Mouse (Mus musculus) forebrain, postnatal 0 days (tissue): Measurements from ENCODE around the gene Jmjd4. TPM values are rescaled to one million over a fixed set of nuclear protein-coding genes. Genes with fewer than 3 reads are reported as not detected.

Experiments used
- ATAC-seq: fragments of 200-750 bp; cut with Nextera tagmentation; 2 replicates; pipeline ENCODE4 v1.8.0; 2017; ENCODE audit warnings: mild to moderate bottlenecking, moderate library complexity
- DNase-seq: peaks from one replicate; pipeline ENCODE4 v3.0.0-alpha.2; 2015
- H3K27ac ChIP-seq: fragments of 300-500 bp; sonication (generic); 2 replicates; pipeline ENCODE4 v1.5.1; 2014; ENCODE audit warnings: low read depth, mild to moderate bottlenecking, antibody characterized with exemption, low read length, moderate library complexity, mixed read lengths
- H3K27me3 ChIP-seq: fragments of 300-500 bp; sonication (generic); 2 replicates; pipeline ENCODE4 v1.6.1; 2014; ENCODE audit warnings: mild to moderate bottlenecking, low read length, mixed read lengths; ENCODE audit not compliant: insufficient read depth
- H3K36me3 ChIP-seq: fragments of 300-500 bp; sonication (generic); 2 replicates; pipeline ENCODE4 v1.6.1; 2014; ENCODE audit warnings: mild to moderate bottlenecking, moderate library complexity; ENCODE audit not compliant: insufficient read depth
- H3K4me1 ChIP-seq: fragments of 300-500 bp; sonication (generic); 2 replicates; pipeline ENCODE4 v1.6.1; 2014; ENCODE audit warnings: antibody characterized with exemption; ENCODE audit not compliant: insufficient read depth
- H3K4me2 ChIP-seq: fragments of 300-500 bp; sonication (generic); 2 replicates; pipeline ENCODE4 v1.6.1; 2014; ENCODE audit warnings: low read depth, mild to moderate bottlenecking, moderate library complexity
- H3K4me3 ChIP-seq: fragments of 300-500 bp; sonication (generic); 2 replicates; pipeline ENCODE4 v1.5.1; 2014; ENCODE audit warnings: low read depth, low read length, mixed read lengths
- H3K9ac ChIP-seq: fragments of 300-500 bp; sonication (generic); 2 replicates; pipeline ENCODE4 v1.6.1; 2014; ENCODE audit warnings: mild to moderate bottlenecking
- H3K9me3 ChIP-seq: fragments of 300-500 bp; sonication (generic); 2 replicates; pipeline ENCODE4 v1.6.1; 2016; ENCODE audit warnings: low read length
- CTCF ChIP-seq: sonication (generic); IDR thresholded peaks from 2 replicates; pipeline ENCODE4 v1.5.1; 2016; ENCODE audit warnings: antibody characterized with exemption, control low read depth, low read depth
- WGBS: fragments of 180-500 bp; shearing (Covaris S2); extraction: QIAGEN DNeasy Blood & Tissue Kit; methylation state at CpG from one replicate; pipeline ENCODE4 v1.1.7; 2014; 5-methylcytosine and 5-hydroxymethylcytosine counted together
- polyA plus RNA-seq: library from polyadenylated mRNA; unstranded; fragments of >200 nt; fragmentation: Nextera tagmentation; extraction: Ambion mirVana; gene quantifications from 2 replicates; pipeline ENCODE4 v1.2.1, GENCODE M21; 2015
- total RNA-seq: library from RNA; depleted of rRNA; stranded (reverse); fragments of >200 nt; gene quantifications from 2 replicates; pipeline ENCODE4 v1.2.3, GENCODE M21; 2014; rRNA removed

The Jmjd4 gene
- total and polyA plus RNA-seq, 2 experiments from 2014 or later, result 17.0 to 27.7 TPM

DNA sequence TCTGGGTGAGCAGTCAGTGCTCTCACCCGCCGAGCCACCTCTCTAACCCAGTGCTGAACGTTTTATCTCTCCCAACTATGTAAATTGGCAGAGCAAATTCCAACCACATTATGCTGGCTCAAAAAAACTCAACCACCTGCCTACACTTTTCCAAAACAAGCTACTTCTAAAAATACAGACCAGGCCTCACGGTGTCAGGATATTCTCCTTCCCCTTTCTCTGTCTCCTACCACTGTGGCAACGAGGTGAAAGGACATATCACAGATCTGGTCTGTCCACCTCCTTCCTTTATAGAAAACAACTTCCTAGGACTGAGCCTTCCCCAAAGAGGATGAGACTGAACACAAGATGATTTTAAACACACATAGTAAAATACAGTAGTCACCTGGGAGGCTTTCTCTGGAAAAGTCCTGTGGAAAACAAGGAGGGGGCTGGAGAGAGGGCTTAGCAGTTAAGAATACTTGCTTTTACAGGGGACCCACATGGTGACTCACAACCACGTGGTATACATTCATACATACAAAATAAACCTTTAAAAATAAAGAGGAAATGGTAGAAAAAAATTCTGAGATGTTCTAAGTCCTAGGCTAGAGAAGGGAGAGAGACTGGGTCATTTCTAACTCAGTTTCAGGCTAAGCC is 46.9 kb downstream of the Jmjd4 start:
- Histone ChIP-seq H3K36me3 (peaks cover 88% of the 10 kb centered on the region), H3K9ac (no peak overlapping the region), H3K27ac (no peak overlapping the region), H3K4me2 (no peak overlapping the region), H3K4me1 (no peaks in the 10 kb centered on the region), H3K4me3 (no peak overlapping the region), H3K27me3 (no peaks in the 10 kb centered on the region), H3K9me3 (no peaks in the 10 kb centered on the region)
- no peak for DNase-seq
- 86% methylated on average over 6 of the region's 6 CpGs for WGBS
- no peak for ATAC-seq
- no peak for TF ChIP-seq CTCF

DNA sequence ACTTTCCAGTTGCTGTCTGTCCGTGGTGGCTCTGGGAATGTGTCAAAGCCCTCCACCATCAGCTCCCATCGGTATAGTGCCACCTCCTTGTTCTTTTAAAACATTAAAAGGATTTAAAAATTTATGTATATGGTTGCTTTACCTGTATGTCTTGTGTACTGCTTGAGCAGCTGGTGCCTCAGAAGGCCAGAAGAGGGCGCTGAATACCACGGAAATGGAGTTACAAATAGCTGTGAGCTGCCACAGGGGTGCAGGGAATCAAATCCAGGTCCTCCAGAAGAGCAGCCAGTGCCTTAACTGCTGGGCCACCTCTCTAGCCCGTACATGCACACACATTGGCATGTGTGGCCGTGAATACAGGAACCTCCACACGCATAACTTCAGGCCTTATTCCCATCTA is 47.9 kb downstream of the Jmjd4 start:
- Histone ChIP-seq H3K4me3 (no peak overlapping the region), H3K4me2 (no peak overlapping the region), H3K4me1 (no peaks in the 10 kb centered on the region), H3K27me3 (no peaks in the 10 kb centered on the region), H3K9me3 (no peaks in the 10 kb centered on the region), H3K9ac (no peak overlapping the region), H3K36me3 (peaks cover 88% of the 10 kb centered on the region), H3K27ac (no peak overlapping the region)
- 94% methylated on average over 7 of the region's 7 CpGs for WGBS
- DNase-seq (no peak), ATAC-seq (no peak)
- TF ChIP-seq CTCF, result no peak

DNA sequence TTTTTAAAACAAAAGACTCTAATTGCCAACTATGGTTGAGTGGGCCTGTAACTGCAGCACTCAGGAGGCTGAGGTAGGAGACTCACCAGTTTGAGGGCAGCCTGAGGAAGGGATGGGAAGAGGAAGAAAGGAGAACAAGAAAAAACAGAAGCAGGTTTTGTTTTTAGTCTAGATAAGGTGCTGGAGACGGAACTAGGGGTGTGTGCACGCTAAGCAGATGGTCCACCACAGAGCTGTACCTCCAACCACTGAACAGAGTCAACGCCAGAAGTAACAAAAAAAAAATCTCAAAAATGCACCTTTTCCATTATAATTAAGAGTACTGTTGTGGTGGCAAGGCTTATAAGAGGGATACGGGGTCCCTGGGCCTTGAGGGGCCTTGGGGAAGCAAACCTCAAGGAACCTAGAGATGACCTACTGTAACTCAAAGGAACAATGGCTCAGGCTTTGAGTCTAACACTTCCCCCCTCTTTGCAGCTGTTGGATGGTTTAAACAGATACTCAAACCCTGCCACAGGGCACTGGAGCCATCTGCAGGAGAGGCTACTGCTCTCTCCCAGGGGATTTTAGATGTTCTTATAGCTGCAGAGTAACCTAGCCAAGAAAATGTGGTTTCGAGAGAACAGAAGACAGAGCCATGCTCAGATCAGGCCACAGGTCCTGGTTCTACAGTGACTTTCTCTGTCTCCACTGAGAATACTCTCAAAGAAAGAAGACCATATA is 52.3 kb downstream of the Jmjd4 start:
- H3K4me3 ChIP-seq, result no peak overlapping the region
- ATAC-seq (no peak), DNase-seq (no peak)
- H3K9ac ChIP-seq, result no peak overlapping the region
- 92% methylated on average over 5 of the region's 5 CpGs for WGBS
- H3K27me3 ChIP-seq, result no peaks in the 10 kb centered on the region
- no peak overlapping the region for H3K4me2 ChIP-seq
- no peak overlapping the region for H3K27ac ChIP-seq
- TF ChIP-seq CTCF, result no peak
- H3K9me3 ChIP-seq, result no peaks in the 10 kb centered on the region
- H3K36me3 ChIP-seq, result peaks cover 63% of the 10 kb centered on the region
- H3K4me1 ChIP-seq, result peaks cover 7% of the 10 kb centered on the region; the same call in 1 of the 2 replicates

DNA sequence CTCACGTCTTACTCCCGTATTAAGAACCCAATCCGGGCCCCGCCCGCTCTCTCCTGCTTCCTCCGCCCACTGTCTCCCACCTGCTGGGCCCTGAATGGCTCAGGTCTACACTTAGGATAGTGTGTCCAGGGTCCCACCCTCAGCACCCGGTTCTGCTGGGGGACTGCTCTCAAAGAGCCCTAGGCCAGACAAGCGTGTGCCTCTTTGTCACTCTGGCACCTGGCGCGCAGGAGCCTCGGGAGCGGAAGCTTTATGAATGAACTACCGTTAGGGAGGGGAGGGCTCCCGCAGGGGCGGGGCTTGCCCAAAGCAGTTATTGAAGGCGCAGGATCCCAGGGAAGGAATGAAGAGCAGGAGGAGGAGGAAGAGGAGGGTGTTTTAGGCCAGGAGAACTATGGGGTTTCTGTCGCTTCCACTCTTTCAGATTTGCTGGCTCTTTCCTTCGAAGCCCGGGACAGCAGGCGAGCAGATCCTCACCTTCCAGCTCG is 55.5 kb downstream of the Jmjd4 start:
- Histone ChIP-seq H3K36me3 (peaks cover 43% of the 10 kb centered on the region), H3K27ac (peak overlapping the region; percentile 91), H3K4me3 (peak overlapping the region; percentile 85), H3K4me1 (peaks cover 10% of the 10 kb centered on the region), H3K4me2 (peak overlapping the region; percentile 91), H3K27me3 (no peaks in the 10 kb centered on the region), H3K9ac (peak overlapping the region; percentile 96), H3K9me3 (no peaks in the 10 kb centered on the region)
- ATAC-seq (peak; percentile 67), DNase-seq (peak; percentile 79)
- TF ChIP-seq CTCF, result no peak
- whole genome bisulfite sequencing, result under 1% methylated on average over 20 of the region's 21 CpGs

DNA sequence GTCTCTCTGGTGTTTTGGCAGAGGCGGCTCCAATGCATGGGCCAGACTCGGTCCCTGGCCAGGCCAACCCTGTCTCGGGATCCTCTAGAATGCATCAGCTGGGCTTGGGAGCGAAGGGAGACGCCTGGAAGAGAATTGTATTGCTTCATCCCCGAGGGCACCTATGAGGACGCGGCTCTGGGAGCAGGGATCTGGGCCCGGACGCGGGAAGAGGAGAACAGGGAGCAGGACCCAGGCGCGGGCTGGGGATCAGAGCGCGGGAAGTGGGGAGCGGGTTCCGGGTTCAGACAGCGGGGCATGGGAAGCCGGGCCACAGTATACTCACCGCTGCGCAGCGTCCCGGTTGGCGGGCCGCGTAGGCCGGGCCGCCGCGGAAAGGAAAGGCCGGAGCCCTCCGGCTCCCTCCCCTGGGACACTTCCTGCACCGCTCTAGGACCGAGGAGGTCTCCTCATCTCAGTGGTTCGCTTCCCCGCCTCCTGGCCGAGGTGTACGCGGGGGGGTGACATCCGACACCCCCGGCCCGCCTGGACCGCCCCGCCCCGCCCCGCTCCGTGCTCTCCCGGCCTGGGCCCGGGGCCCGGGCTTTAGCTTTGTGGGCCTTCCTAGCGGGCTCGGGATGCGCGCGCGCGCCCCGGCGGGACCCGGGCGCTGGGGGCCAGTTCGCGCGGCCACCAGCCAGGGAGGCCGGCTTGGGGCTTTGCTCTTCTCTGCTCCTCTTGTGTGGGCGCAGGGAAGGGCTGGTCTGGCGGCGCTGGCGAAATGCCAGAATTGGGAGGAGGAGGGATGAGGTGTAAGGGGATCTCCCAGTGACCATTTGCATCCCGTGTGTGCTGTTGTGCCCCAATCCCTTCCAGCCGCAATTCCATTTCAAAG is 56.2 kb downstream of the Jmjd4 start:
- Histone ChIP-seq H3K9me3 (no peaks in the 10 kb centered on the region), H3K36me3 (peaks cover 36% of the 10 kb centered on the region), H3K27ac (peak overlapping the region; percentile 91), H3K27me3 (no peaks in the 10 kb centered on the region), H3K4me2 (peak overlapping the region; percentile 91), H3K4me3 (peak overlapping the region; percentile 85), H3K4me1 (peaks cover 10% of the 10 kb centered on the region), H3K9ac (peak overlapping the region; percentile 96)
- DNase-seq, result peak; percentile 88
- TF ChIP-seq CTCF, result no peak
- 1% methylated on average over 68 of the region's 71 CpGs for WGBS
- peak; percentile 89 for ATAC-seq

DNA sequence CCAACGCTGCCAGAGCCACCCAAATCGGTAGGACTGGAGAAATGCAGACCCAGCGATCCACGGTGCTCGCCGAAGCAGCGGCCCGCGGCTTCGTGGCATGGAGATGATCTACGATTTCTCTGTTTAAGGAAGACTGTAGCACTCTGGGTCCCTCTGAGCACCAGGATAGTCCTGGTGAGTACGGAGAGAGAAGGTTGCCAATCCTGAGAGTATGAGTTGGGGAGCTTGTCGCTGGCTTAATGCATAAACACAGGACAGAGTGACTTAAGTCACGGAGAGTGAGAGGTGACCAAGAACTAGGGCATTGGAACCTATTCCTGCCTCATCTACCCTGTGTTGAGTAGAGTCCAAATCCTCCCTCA is 56.8 kb downstream of the Jmjd4 start:
- Histone ChIP-seq H3K4me3 (peak overlapping the region; percentile 85), H3K4me1 (peaks cover 10% of the 10 kb centered on the region), H3K27ac (peak overlapping the region; percentile 91), H3K27me3 (no peaks in the 10 kb centered on the region), H3K36me3 (peaks cover 30% of the 10 kb centered on the region), H3K9ac (peak overlapping the region; percentile 96), H3K9me3 (no peaks in the 10 kb centered on the region), H3K4me2 (peak overlapping the region; percentile 91)
- ATAC-seq (no peak; the same call in 1 of the 2 replicates), DNase-seq (no peak)
- TF ChIP-seq CTCF, result no peak
- under 1% methylated on average over 14 of the region's 14 CpGs for WGBS

Other genes with a start within 250 kb of the Jmjd4 start
- 45.2 and 69.5 TPM in 2 replicates for gene Mrpl55, start 247.6 kb upstream of the Jmjd4 start, total RNA-seq
- 124 and 131 TPM in 2 replicates for gene Mrpl55, start 247.6 kb upstream of the Jmjd4 start, polyA plus RNA-seq
- 5.2 and 6.9 TPM in 2 replicates for gene 2310033P09Rik, start 241.7 kb upstream of the Jmjd4 start, total RNA-seq
- 22.2 and 27.6 TPM in 2 replicates for gene 2310033P09Rik, start 241.7 kb upstream of the Jmjd4 start, polyA plus RNA-seq
- 355 and 372 TPM in 2 replicates for gene Arf1, start 221.8 kb upstream of the Jmjd4 start, total RNA-seq
- 685 and 714 TPM in 2 replicates for gene Arf1, start 221.8 kb upstream of the Jmjd4 start, polyA plus RNA-seq
- gene Wnt3a, start 159.3 kb upstream of the Jmjd4 start, total RNA-seq, result 0.31 and 0.52 TPM in 2 replicates
- 0.19 and 0.29 TPM in 2 replicates for gene Wnt3a, start 159.3 kb upstream of the Jmjd4 start, polyA plus RNA-seq
- gene Wnt9a, start 143.1 kb upstream of the Jmjd4 start, total RNA-seq, result 1.9 and 5.6 TPM in 2 replicates
- gene Wnt9a, start 143.1 kb upstream of the Jmjd4 start, polyA plus RNA-seq, result 2.1 and 2.6 TPM in 2 replicates
- not detected in 2 replicates for gene Prss38, start 74.4 kb upstream of the Jmjd4 start, total RNA-seq
- gene Prss38, start 74.4 kb upstream of the Jmjd4 start, polyA plus RNA-seq, result 0.12 TPM in 1 of 2 replicates, not detected in the other
- 369 and 373 TPM in 2 replicates for gene Snap47, start 1.1 kb downstream of the Jmjd4 start, total RNA-seq
- gene Snap47, start 1.1 kb downstream of the Jmjd4 start, polyA plus RNA-seq, result 488 and 507 TPM in 2 replicates
- gene Zfp867, start 22.4 kb downstream of the Jmjd4 start, total RNA-seq, result 14.1 and 14.2 TPM in 2 replicates
- 5.6 and 7.5 TPM in 2 replicates for gene Zfp867, start 22.4 kb downstream of the Jmjd4 start, polyA plus RNA-seq
- 15.9 and 21.4 TPM in 2 replicates for gene Zkscan17, start 76.7 kb downstream of the Jmjd4 start, total RNA-seq
- gene Zkscan17, start 76.7 kb downstream of the Jmjd4 start, polyA plus RNA-seq, result 12.2 and 13.9 TPM in 2 replicates
- 0.08 and 0.14 TPM in 2 replicates for gene Nlrp3, start 91.5 kb downstream of the Jmjd4 start, total RNA-seq
- gene Nlrp3, start 91.5 kb downstream of the Jmjd4 start, polyA plus RNA-seq, result 0.10 and 0.30 TPM in 2 replicates
- not detected in 2 replicates for gene Olfr222, start 126.2 kb downstream of the Jmjd4 start, total RNA-seq
- gene Olfr222, start 126.2 kb downstream of the Jmjd4 start, polyA plus RNA-seq, result not detected in 2 replicates
- gene Olfr223, start 143.2 kb downstream of the Jmjd4 start, total RNA-seq, result not detected in 2 replicates
- gene Olfr223, start 143.2 kb downstream of the Jmjd4 start, polyA plus RNA-seq, result not detected in 2 replicates
- gene Mprip, start 211.3 kb downstream of the Jmjd4 start, total RNA-seq, result 191 and 205 TPM in 2 replicates
- gene Mprip, start 211.3 kb downstream of the Jmjd4 start, polyA plus RNA-seq, result 62.0 and 62.2 TPM in 2 replicates